Mouse (Mus musculus) MEL (cell line): ENCODE results near the gene Gm10197. TPM values are rescaled to one million over a fixed set of nuclear protein-coding genes. Genes with fewer than 3 reads are reported as not detected.

Experiments used
- DNase-seq: peaks from one replicate; pipeline ENCODE4 v3.0.0; 2011; ENCODE audit warnings: low read depth, low spot score
- H3K27ac ChIP-seq: 2 replicates; pipeline ENCODE4 v1.5.1; 2012; ENCODE audit warnings: low read depth, mild to moderate bottlenecking, control low read depth, low read length, moderate library complexity; ENCODE audit not compliant: control insufficient read depth
- H3K27me3 ChIP-seq, 2 experiments: fragments of 150-350 bp in 1 of 2; sonication (generic) in 1 of 2; 2 replicates each; pipeline ENCODE4 v1.6.1; 2012; ENCODE audit warnings: low read length in 2 of 2, mild to moderate bottlenecking in 2 of 2, improper control_type of control experiment in 1 of 2, moderate library complexity in 1 of 2; ENCODE audit not compliant: insufficient read depth in 2 of 2, control insufficient read depth in 1 of 2
- H3K36me3 ChIP-seq, 2 experiments: 2 replicates each; pipeline ENCODE4 v1.6.1; 2012 to 2014; ENCODE audit warnings: low read length in 2 of 2, improper control_type of control experiment in 1 of 2, inconsistent platforms in 1 of 2, mild to moderate bottlenecking in 1 of 2; ENCODE audit not compliant: insufficient read depth in 2 of 2, control insufficient read depth in 1 of 2
- H3K4me1 ChIP-seq, 2 experiments: fragments of 150-350 bp in 1 of 2; sonication (generic) in 1 of 2; 2 replicates each; pipeline ENCODE4 v1.6.1; 2012; ENCODE audit warnings: low read length in 2 of 2, improper control_type of control experiment in 1 of 2, mild to moderate bottlenecking in 1 of 2; ENCODE audit not compliant: insufficient read depth in 2 of 2, control insufficient read depth in 1 of 2
- H3K4me3 ChIP-seq, 2 experiments: fragments of 150-350 bp in 1 of 2; sonication (generic) in 1 of 2; 2 replicates each; pipeline ENCODE4 v1.5.1; 2012; ENCODE audit warnings: low read depth in 2 of 2, low read length in 2 of 2, mild to moderate bottlenecking in 2 of 2, moderate library complexity in 2 of 2, control low read depth in 1 of 2, improper control_type of control experiment in 1 of 2; ENCODE audit not compliant: control insufficient read depth in 1 of 2, insufficient read depth in 1 of 2
- H3K79me2 ChIP-seq: 2 replicates; pipeline ENCODE4 v1.6.1; 2012; ENCODE audit warnings: mild to moderate bottlenecking, low read length, moderate library complexity; ENCODE audit not compliant: control insufficient read depth, poor library complexity, insufficient read depth
- H3K9ac ChIP-seq: 2 replicates; pipeline ENCODE4 v1.6.1; 2012; ENCODE audit warnings: low read depth, mild to moderate bottlenecking, control low read depth, low read length, moderate library complexity; ENCODE audit not compliant: control insufficient read depth, poor library complexity, severe bottlenecking
- H3K9me3 ChIP-seq: fragments of 150-350 bp; sonication (generic); replicated peaks from 2 replicates; pipeline ENCODE4 v1.6.1; 2012; ENCODE audit warnings: mild to moderate bottlenecking, low read length, improper control_type of control experiment, moderate library complexity; ENCODE audit not compliant: insufficient read depth
- ELF1 ChIP-seq: IDR thresholded peaks from 2 replicates; pipeline ENCODE4 v1.6.1; 2014; ENCODE audit warnings: low read depth, mild to moderate bottlenecking, inconsistent platforms, low read length, improper control_type of control experiment, moderate library complexity
- GABPA ChIP-seq: IDR thresholded peaks from 2 replicates; pipeline ENCODE4 v1.6.1; 2012; ENCODE audit warnings: low read depth, mild to moderate bottlenecking, inconsistent platforms, low read length, improper control_type of control experiment, moderate library complexity
- HCFC1 ChIP-seq: IDR thresholded peaks from 2 replicates; pipeline ENCODE4 v1.6.1; 2012; ENCODE audit warnings: low read depth, mild to moderate bottlenecking, inconsistent platforms, low read length, improper control_type of control experiment, moderate library complexity
- JUND ChIP-seq: IDR thresholded peaks from 2 replicates; pipeline ENCODE4 v1.6.1; 2011; ENCODE audit warnings: low read depth, mild to moderate bottlenecking, improper control_type of control experiment, low read length
- MAX ChIP-seq: IDR thresholded peaks from 2 replicates; pipeline ENCODE4 v1.6.1; 2011; ENCODE audit warnings: low read length, improper control_type of control experiment
- MEF2A ChIP-seq: IDR thresholded peaks from 2 replicates; pipeline ENCODE4 v1.6.1; 2014; ENCODE audit warnings: low read depth, mild to moderate bottlenecking, inconsistent platforms, low read length, improper control_type of control experiment; ENCODE audit not compliant: poor library complexity, insufficient replicate concordance, severe bottlenecking; ENCODE audit errors: extremely low read depth
- MXI1 ChIP-seq: IDR thresholded peaks from 2 replicates; pipeline ENCODE4 v1.6.1; 2011; ENCODE audit warnings: mild to moderate bottlenecking, low read depth, low read length, improper control_type of control experiment
- POLR2A ChIP-seq, 2 experiments: IDR thresholded peaks; 2 replicates each; pipeline ENCODE4 v1.6.1; 2011 to 2012; ENCODE audit warnings: low read length in 2 of 2, mild to moderate bottlenecking in 2 of 2, control low read depth in 1 of 2, improper control_type of control experiment in 1 of 2, low read depth in 1 of 2, moderate library complexity in 1 of 2; ENCODE audit not compliant: control insufficient read depth in 1 of 2, insufficient read depth in 1 of 2, poor library complexity in 1 of 2
- RCOR1 ChIP-seq: IDR thresholded peaks from 2 replicates; pipeline ENCODE4 v1.6.1; 2012; ENCODE audit warnings: low read depth, mild to moderate bottlenecking, inconsistent platforms, low read length, improper control_type of control experiment
- TBP ChIP-seq: IDR thresholded peaks from 2 replicates; pipeline ENCODE4 v1.8.0; 2011; ENCODE audit warnings: low read depth, low read length, improper control_type of control experiment
- UBTF ChIP-seq: IDR thresholded peaks from 2 replicates; pipeline ENCODE4 v1.6.1; 2012; ENCODE audit warnings: low read depth, mild to moderate bottlenecking, inconsistent platforms, low read length, improper control_type of control experiment, moderate library complexity, borderline replicate concordance; ENCODE audit not compliant: insufficient read depth
- USF2 ChIP-seq, 2 experiments: IDR thresholded peaks; 2 replicates each; pipeline ENCODE4 v1.6.1; 2011 to 2012; ENCODE audit warnings: improper control_type of control experiment in 2 of 2, low read length in 2 of 2, borderline replicate concordance in 1 of 2, inconsistent platforms in 1 of 2, low read depth in 1 of 2, mild to moderate bottlenecking in 1 of 2; ENCODE audit not compliant: insufficient read depth in 1 of 2
- ZC3H11A ChIP-seq: IDR thresholded peaks from 2 replicates; pipeline ENCODE4 v1.6.1; 2012; ENCODE audit warnings: low read depth, mild to moderate bottlenecking, inconsistent platforms, low read length, improper control_type of control experiment
- ZNF384 ChIP-seq: IDR thresholded peaks from 2 replicates; pipeline ENCODE4 v1.6.1; 2012; ENCODE audit warnings: low read depth, mild to moderate bottlenecking, inconsistent platforms, low read length, improper control_type of control experiment
- polyA plus RNA-seq, 2 experiments: library from polyadenylated mRNA; stranded (reverse) in 1 of 2; unstranded in 1 of 2; fragments of >175 nt in 1 of 2; fragments of >200 nt in 1 of 2; gene quantifications; 2 replicates each; pipeline versions ENCODE4 v1.2.1 to v1.2.4; 2012; ENCODE audit warnings: low replicate concordance in 2 of 2, low read depth in 1 of 2; ENCODE audit not compliant: insufficient read length in 2 of 2, insufficient read depth in 1 of 2, missing spikeins in 1 of 2
- total RNA-seq: library from RNA; depleted of rRNA; stranded (reverse); fragments of 300-350 nt; gene quantifications from 2 replicates; pipeline ENCODE4 v1.2.3, GENCODE M21; 2012

Gm10197 gene
- total and polyA plus RNA-seq, 3 experiments, result 5.4 to 53.0 TPM; not detected in 1

DNA sequence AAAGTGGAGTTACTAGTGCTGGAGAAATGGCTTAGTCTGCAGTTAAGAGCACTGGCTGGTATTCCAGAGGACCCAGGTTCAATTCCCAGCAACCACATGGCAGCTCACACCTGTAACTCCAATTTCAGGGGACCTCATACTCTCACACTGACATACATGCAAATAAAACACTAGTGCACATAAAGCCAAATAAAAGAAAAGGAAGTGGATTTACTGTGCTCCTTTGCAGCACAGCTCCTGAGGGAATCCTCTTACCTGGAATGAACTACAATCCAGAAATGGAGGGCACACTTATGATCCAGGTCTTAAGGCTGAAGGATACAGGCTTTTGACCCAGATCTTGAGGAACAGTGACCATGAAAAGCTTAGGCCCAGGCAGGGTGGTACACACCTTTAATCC, 22.1 kb upstream of the Gm10197 start:
- Histone ChIP-seq H3K27ac (no peak overlapping the region), H3K4me3 (no peak overlapping the region), H3K79me2 (peaks cover 22% of the 10 kb centered on the region), H3K4me1 (peaks cover 6 to 23% of the 10 kb centered on the region in 2 experiments), H3K27me3 (no peaks in the 10 kb centered on the region), H3K9me3 (no peaks in the 10 kb centered on the region), H3K9ac (no peak overlapping the region), H3K36me3 (peaks cover 4 to 19% of the 10 kb centered on the region in 2 experiments)
- TF ChIP-seq JUND, result no peak
- TF ChIP-seq TBP, result no peak
- TF ChIP-seq UBTF, result no peak
- TF ChIP-seq MAX, result no peak
- TF ChIP-seq USF2 (IDR thresholded peaks at IDR 0.05; ENCODE audit: borderline replicate concordance in 1 of 2, insufficient read depth in 1 of 2, low read depth in 1 of 2, low read length in 2 of 2), result no peak
- TF ChIP-seq ZC3H11A, result no peak
- no peak for TF ChIP-seq RCOR1
- no peak for TF ChIP-seq ELF1
- no peak for TF ChIP-seq ZNF384
- no peak for TF ChIP-seq POLR2A (IDR thresholded peaks at IDR 0.05; ENCODE audit: control insufficient read depth in 1 of 2, insufficient read depth in 1 of 2, low read depth in 1 of 2, low read length in 2 of 2, poor library complexity in 1 of 2)
- no peak for TF ChIP-seq MEF2A
- no peak for TF ChIP-seq HCFC1
- no peak for DNase-seq

DNA sequence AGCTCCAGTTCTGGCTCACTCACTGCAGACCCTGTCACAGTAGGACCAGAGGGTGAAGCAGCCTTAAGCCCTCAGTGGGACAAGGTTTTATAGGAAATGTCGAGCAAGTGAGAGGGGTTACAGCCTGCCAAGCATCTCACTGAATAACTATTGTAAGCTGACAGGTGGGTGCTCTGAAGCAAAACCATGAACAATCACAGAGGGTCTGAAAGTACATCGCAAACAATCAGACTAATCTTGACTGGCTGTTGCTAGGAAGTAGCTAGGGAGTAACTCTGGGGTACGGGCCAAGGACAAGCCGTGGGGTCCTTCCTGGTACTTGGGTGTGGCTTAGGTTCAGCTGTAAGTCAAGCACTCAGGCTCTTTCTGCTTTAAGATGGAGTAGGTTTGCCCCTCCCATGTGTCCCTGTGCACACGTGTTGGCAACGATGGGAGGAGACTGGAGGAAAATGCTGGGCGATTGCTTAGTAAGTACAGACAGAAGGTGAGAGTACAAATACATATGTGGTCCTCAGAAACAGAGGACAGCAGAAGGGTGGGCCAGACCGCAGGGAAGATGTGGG, 21.3 kb upstream of the Gm10197 start:
- H3K36me3 ChIP-seq, result peaks cover 12 to 27% of the 10 kb centered on the region in 2 experiments
- TF ChIP-seq MXI1 (peak; percentile 36; the same call in 1 of the 2 replicates), GABPA (no peak), POLR2A (IDR thresholded peaks at IDR 0.05; ENCODE audit: control insufficient read depth in 1 of 2, insufficient read depth in 1 of 2, low read depth in 1 of 2, low read length in 2 of 2, poor library complexity in 1 of 2) (0 out of 4 replicates have a peak, but pooled peaks of 1 of the 2 experiments have one; percentile 22)
- DNase-seq, result peak; percentile 57
- H3K27me3 ChIP-seq, result no peaks in the 10 kb centered on the region
- peaks cover 27% of the 10 kb centered on the region for H3K79me2 ChIP-seq
- no peak overlapping the region for H3K9ac ChIP-seq
- no peaks in the 10 kb centered on the region for H3K9me3 ChIP-seq
- no peak overlapping the region for H3K27ac ChIP-seq
- no peak overlapping the region for H3K4me3 ChIP-seq
- peaks cover 7 to 25% of the 10 kb centered on the region in 2 experiments for H3K4me1 ChIP-seq
